Mouse (Mus musculus): ENCODE measurements at regions not wholly inside any gene's neighbourhood (a gene's known extent, or its start where the extent isn't known, plus 50 kb on each side); places are given as distances from the start of the nearest gene placed in this dataset.

DNA sequence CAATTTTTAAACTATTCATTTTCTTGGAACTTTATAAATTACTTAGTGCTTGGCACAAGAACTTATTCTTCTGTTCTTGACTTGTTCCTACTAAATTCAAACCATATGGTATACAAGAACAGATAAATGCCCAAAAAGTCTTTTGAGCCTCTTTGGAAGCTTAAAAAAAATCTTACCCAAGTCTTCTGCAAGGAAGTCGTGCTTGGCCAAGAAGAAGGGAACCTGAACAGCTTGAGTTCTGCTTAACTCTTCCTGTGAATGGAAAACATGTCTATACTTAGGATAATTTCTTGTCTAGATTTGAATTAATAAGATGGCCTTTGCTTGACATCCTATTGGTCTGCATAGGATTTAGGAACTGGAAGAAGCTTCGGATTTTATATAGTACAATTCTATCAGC, 2020.0 kb upstream of the Lrrc6 start:
- Histone ChIP-seq H3K4me2 (no peak overlapping the region), H3K27ac (no peak overlapping the region), H3K9ac (no peak overlapping the region), H3K27me3 (no peaks in the 10 kb centered on the region), H3K36me3 (no peaks in the 10 kb centered on the region), H3K4me3 (no peak overlapping the region), H3K9me3 (no peaks in the 10 kb centered on the region), H3K4me1 (no peaks in the 10 kb centered on the region)
- WGBS = 58% methylated on average over 2 of the region's 2 CpGs
- no peak for ATAC-seq (ENCODE audit: insufficient number of reproducible peaks, insufficient read depth, low FRiP score, low TSS enrichment, low read depth)

DNA sequence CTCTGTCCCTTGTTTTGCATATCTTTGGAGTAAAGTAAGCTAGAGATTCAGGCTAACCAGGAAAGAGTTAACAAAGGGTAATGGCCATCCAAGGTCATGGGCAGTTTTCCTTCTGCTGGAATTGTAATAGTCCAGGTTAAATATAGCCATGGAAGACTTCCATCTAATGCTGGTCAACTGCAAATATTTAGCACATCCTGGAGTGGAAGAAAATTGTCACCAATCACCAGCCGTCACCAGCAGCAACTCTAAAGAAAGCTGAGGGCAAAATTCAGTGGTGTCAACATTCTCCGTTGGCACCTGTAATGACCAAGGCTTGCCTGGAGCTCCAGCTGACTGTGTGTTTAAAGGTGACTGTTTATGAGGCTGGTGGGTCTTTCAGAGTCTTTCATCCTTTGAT, 2011.7 kb upstream of the Lrrc6 start:
- H3K27ac ChIP-seq = no peak overlapping the region
- no peak overlapping the region for H3K4me3 ChIP-seq
- no peaks in the 10 kb centered on the region for H3K4me1 ChIP-seq
- no peak for ATAC-seq (ENCODE audit: insufficient number of reproducible peaks, insufficient read depth, low FRiP score, low TSS enrichment, low read depth)
- no peak overlapping the region for H3K9ac ChIP-seq
- H3K27me3 ChIP-seq = no peaks in the 10 kb centered on the region
- H3K4me2 ChIP-seq = no peak overlapping the region
- H3K9me3 ChIP-seq = no peaks in the 10 kb centered on the region
- H3K36me3 ChIP-seq = no peaks in the 10 kb centered on the region
- WGBS = 71% methylated on average over 2 of the region's 2 CpGs

DNA sequence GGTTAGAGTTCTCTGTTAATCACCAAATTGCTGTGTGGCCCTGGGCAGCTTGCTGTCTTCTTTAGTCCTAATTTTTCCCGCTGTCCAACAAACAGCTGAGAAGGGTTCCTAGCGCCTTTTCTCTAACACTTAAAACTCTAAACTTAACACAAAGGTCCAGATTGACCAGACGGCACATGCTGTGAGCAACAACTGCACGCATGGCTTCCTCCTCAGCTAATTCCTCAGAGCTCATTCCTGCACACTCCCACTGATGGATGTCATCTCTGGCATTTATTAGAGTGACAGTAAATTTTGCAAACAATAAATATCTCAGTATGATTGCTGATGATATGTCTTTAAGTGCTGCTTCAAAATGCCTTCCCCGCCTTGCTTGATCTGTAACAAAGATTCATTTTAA, 2007.5 kb upstream of the Lrrc6 start:
- Histone ChIP-seq H3K9me3 (no peaks in the 10 kb centered on the region), H3K27me3 (no peaks in the 10 kb centered on the region), H3K27ac (no peak overlapping the region), H3K4me3 (no peak overlapping the region), H3K4me1 (no peaks in the 10 kb centered on the region), H3K9ac (no peak overlapping the region), H3K4me2 (no peak overlapping the region), H3K36me3 (no peaks in the 10 kb centered on the region)
- ATAC-seq (ENCODE audit: insufficient number of reproducible peaks, insufficient read depth, low FRiP score, low TSS enrichment, low read depth) = no peak
- WGBS = 79% methylated on average over 5 of the region's 5 CpGs

DNA sequence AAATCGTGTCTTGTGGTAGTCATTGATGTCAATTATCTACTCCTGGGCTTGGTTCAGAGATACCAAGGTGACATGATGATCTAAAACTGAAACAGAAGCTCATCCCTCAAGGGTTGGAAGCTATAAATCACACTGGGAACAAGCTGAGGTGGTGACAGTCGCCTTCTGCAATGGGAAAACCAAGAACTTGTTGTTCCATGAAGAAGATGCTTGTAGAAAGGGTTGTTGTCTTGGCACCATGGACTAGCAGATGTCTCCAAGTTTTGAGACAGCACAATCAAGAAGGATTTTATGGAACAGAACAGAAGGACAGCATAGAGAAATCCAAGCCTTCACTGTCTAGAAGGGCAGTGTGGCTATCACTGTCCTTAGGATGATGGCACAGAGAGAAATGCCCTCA, 2005.4 kb upstream of the Lrrc6 start:
- Histone ChIP-seq H3K36me3 (no peaks in the 10 kb centered on the region), H3K27ac (no peak overlapping the region), H3K9ac (no peak overlapping the region), H3K4me3 (no peak overlapping the region), H3K27me3 (no peaks in the 10 kb centered on the region), H3K4me2 (no peak overlapping the region), H3K9me3 (no peaks in the 10 kb centered on the region), H3K4me1 (no peaks in the 10 kb centered on the region)
- no peak for ATAC-seq (ENCODE audit: insufficient number of reproducible peaks, insufficient read depth, low FRiP score, low TSS enrichment, low read depth)
- 78% methylated on average over 2 of the region's 2 CpGs for WGBS

DNA sequence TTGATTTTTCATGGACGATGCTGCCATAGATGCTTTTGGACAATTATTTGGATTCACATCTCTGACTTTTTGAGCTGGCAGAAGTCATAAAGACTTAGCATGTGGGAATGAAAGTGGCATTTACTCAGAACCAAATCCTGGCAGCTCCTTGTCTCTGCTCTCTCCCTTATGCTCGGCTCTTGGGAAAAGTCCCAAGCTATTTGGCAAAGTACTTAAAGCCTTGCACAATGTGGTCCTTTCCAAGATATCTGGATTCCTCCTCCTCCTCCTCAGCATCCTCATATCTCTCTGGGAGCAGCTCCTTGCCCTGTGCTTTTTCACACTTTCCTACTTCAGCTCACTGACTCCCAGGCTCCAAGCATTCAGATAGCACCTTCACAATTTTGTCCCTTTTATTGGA, 1995.7 kb upstream of the Lrrc6 start:
- H3K4me3 ChIP-seq = no peak overlapping the region
- H3K9me3 ChIP-seq = no peaks in the 10 kb centered on the region
- no peak overlapping the region for H3K4me2 ChIP-seq
- H3K4me1 ChIP-seq = no peaks in the 10 kb centered on the region
- ATAC-seq (ENCODE audit: insufficient number of reproducible peaks, insufficient read depth, low FRiP score, low TSS enrichment, low read depth) = no peak
- H3K36me3 ChIP-seq = no peaks in the 10 kb centered on the region
- WGBS = 92% methylated on average over 2 of the region's 2 CpGs
- no peak overlapping the region for H3K9ac ChIP-seq
- no peaks in the 10 kb centered on the region for H3K27me3 ChIP-seq
- H3K27ac ChIP-seq = no peak overlapping the region

GRCm38 (mm10) chr15:68484789-68485188, 1984.1 kb upstream of the Lrrc6 start:
- Histone ChIP-seq H3K4me1 (no peaks in the 10 kb centered on the region), H3K36me3 (no peaks in the 10 kb centered on the region), H3K27me3 (no peaks in the 10 kb centered on the region), H3K27ac (no peak overlapping the region), H3K4me2 (no peak overlapping the region), H3K9me3 (no peaks in the 10 kb centered on the region), H3K9ac (no peak overlapping the region), H3K4me3 (no peak overlapping the region)
- ATAC-seq (ENCODE audit: insufficient number of reproducible peaks, insufficient read depth, low FRiP score, low TSS enrichment, low read depth) = no peak
- 61% methylated on average over 1 of the region's 1 CpGs for WGBS

DNA sequence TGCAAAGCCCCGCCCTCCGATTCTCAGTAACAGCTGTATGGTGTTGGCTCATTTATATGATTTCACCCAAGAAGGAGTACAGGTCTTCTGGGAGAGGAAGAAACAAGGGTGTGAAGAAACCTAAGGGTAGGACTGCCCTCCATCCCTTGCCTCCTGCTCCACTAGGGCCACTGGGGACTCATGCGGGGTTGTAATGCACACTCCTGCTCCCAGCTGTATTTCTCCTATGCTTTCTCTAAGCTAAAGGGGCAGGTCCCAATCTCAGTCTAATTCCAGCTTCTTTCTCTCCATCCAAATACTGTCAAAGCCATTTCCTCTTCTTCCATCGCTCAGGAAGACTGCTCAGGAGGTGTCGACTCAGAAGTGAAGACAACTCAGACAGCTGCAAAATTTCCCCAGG, 1977.0 kb upstream of the Lrrc6 start:
- Histone ChIP-seq H3K27me3 (no peaks in the 10 kb centered on the region), H3K4me2 (no peak overlapping the region), H3K9ac (no peak overlapping the region), H3K4me3 (no peak overlapping the region), H3K4me1 (no peaks in the 10 kb centered on the region), H3K36me3 (no peaks in the 10 kb centered on the region), H3K27ac (no peak overlapping the region), H3K9me3 (no peaks in the 10 kb centered on the region)
- no peak for ATAC-seq (ENCODE audit: insufficient number of reproducible peaks, insufficient read depth, low FRiP score, low TSS enrichment, low read depth)
- 86% methylated on average over 5 of the region's 5 CpGs for WGBS

DNA sequence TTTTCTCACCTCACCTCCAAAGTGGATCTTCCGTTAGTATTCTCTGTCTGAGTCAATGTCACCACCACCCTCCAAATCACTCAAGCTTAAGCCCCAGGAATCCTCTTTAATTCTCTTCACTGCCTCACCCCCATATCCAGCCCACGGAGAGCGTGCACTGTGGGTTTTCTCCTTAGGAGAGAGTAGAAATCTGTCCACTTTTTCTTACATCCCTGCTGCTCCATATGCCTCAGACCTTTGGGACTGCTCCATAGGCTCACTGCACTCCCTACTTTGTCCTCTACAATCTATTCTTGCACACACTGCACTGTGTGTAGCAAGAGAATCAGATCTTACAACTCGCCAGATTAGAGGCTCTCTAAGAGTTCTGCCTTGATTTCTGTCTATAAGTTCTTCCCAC, 1971.2 kb upstream of the Lrrc6 start:
- Histone ChIP-seq H3K9ac (no peak overlapping the region), H3K4me2 (no peak overlapping the region), H3K27me3 (no peaks in the 10 kb centered on the region), H3K36me3 (no peaks in the 10 kb centered on the region), H3K4me1 (no peaks in the 10 kb centered on the region), H3K4me3 (no peak overlapping the region), H3K9me3 (no peaks in the 10 kb centered on the region), H3K27ac (no peak overlapping the region)
- WGBS = 93% methylated on average over 4 of the region's 4 CpGs
- no peak for ATAC-seq (ENCODE audit: insufficient number of reproducible peaks, insufficient read depth, low FRiP score, low TSS enrichment, low read depth)

DNA sequence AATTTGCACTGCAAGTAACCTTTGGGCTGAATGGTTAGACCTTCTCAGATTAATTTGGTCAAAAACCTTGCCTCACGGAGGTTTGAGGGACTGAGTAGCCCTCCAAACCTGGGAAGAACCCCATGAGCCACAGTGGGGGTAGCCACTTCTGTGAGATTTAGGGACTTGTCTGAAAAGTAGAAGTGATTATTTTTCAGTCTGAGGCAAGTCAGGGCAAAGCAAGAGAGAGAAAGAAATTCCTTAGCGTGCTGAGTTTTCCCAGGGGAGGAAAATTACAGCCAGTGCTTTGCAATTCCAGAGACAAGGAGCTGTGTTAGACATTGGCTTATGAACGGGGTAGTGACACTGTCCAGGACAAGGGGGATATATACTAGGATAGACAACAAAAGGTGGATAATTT, 1962.1 kb upstream of the Lrrc6 start:
- H3K36me3 ChIP-seq = no peaks in the 10 kb centered on the region
- no peak overlapping the region for H3K4me3 ChIP-seq
- no peak for ATAC-seq (ENCODE audit: insufficient number of reproducible peaks, insufficient read depth, low FRiP score, low TSS enrichment, low read depth)
- no peak overlapping the region for H3K9ac ChIP-seq
- H3K27ac ChIP-seq = no peak overlapping the region
- no peaks in the 10 kb centered on the region for H3K9me3 ChIP-seq
- peaks cover 3% of the 10 kb centered on the region; the same call in 1 of the 2 replicates for H3K4me1 ChIP-seq
- H3K27me3 ChIP-seq = no peaks in the 10 kb centered on the region
- H3K4me2 ChIP-seq = no peak overlapping the region
- 29% methylated on average over 3 of the region's 3 CpGs for WGBS

DNA sequence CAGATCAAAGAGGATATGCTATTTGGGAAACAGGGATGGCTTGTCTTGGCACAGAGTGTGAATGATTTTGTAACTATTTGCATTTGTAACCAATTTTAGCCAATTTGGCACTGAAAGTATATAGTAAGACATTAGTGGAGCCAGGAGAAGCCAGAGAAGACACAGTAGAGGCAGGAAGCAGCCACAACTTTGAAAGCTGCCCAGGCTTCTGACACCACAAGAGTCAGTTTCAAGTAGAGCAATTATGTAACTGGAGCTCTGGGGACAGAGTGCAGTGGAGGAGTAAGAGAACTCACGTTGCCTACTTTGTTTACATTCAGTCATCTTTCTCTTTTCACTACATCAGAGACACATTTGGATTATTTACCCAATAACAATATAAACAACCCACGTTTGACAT, 1956.5 kb upstream of the Lrrc6 start:
- ATAC-seq (ENCODE audit: insufficient number of reproducible peaks, insufficient read depth, low FRiP score, low TSS enrichment, low read depth) = no peak
- Histone ChIP-seq H3K27ac (no peak overlapping the region), H3K4me2 (no peak overlapping the region), H3K4me3 (no peak overlapping the region), H3K4me1 (peaks cover under 1% of the 10 kb centered on the region; the same call in 1 of the 2 replicates), H3K36me3 (no peaks in the 10 kb centered on the region), H3K9ac (no peak overlapping the region), H3K27me3 (no peaks in the 10 kb centered on the region), H3K9me3 (no peaks in the 10 kb centered on the region)
- WGBS = 25% methylated on average over 2 of the region's 2 CpGs

- Histone ChIP-seq H3K4me1 (no peaks in the 10 kb centered on the region), H3K27me3 (no peaks in the 10 kb centered on the region), H3K27ac (no peak overlapping the region), H3K9ac (no peak overlapping the region), H3K4me2 (no peak overlapping the region), H3K9me3 (no peaks in the 10 kb centered on the region), H3K36me3 (no peaks in the 10 kb centered on the region), H3K4me3 (no peak overlapping the region)
- no peak for ATAC-seq (ENCODE audit: insufficient number of reproducible peaks, insufficient read depth, low FRiP score, low TSS enrichment, low read depth)
- WGBS = 18% methylated on average over 2 of the region's 2 CpGs
Measured at GRCm38 (mm10) chr15:68451971-68452370, 1951.3 kb upstream of the Lrrc6 start.

- no peaks in the 10 kb centered on the region for H3K4me1 ChIP-seq
- H3K36me3 ChIP-seq = no peaks in the 10 kb centered on the region
- no peaks in the 10 kb centered on the region for H3K27me3 ChIP-seq
- H3K4me3 ChIP-seq = no peak overlapping the region
- H3K9ac ChIP-seq = no peak overlapping the region
- no peaks in the 10 kb centered on the region for H3K9me3 ChIP-seq
- 83% methylated on average over 7 of the region's 7 CpGs for WGBS
- ATAC-seq (ENCODE audit: insufficient number of reproducible peaks, insufficient read depth, low FRiP score, low TSS enrichment, low read depth) = no peak
- H3K4me2 ChIP-seq = no peak overlapping the region
- no peak overlapping the region for H3K27ac ChIP-seq
Measured at GRCm38 (mm10) chr15:68445341-68445740, 1944.6 kb upstream of the Lrrc6 start.

DNA sequence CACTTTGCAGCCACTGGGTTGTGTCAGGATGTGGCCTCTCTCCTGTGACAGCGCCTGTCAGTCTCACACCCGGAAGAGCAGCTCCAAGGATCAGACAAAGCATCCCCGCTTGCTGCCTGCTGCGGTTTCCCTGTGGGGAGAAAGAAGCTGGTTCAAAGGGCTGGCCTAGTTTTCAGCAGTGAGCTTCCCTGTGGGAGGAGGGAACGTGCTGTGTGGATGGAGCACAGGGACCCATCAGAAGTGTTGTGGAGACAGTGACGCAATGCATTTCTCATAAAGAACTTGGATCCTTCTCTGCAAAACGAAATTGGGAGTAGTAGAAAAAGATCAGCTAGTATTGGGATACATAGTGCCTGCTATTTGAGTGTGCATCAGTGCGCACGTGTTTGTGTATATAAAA, 1939.9 kb upstream of the Lrrc6 start:
- no peak overlapping the region for H3K4me3 ChIP-seq
- H3K4me1 ChIP-seq = no peaks in the 10 kb centered on the region
- ATAC-seq (ENCODE audit: insufficient number of reproducible peaks, insufficient read depth, low FRiP score, low TSS enrichment, low read depth) = no peak
- no peaks in the 10 kb centered on the region for H3K36me3 ChIP-seq
- no peak overlapping the region for H3K4me2 ChIP-seq
- H3K9me3 ChIP-seq = no peaks in the 10 kb centered on the region
- 55% methylated on average over 9 of the region's 9 CpGs for WGBS
- H3K9ac ChIP-seq = no peak overlapping the region
- no peak overlapping the region for H3K27ac ChIP-seq
- no peaks in the 10 kb centered on the region for H3K27me3 ChIP-seq
